Mouse (Mus musculus) G1E (cell line): ENCODE measurements around the gene Vkorc1.

ENCODE experiments used
- CTCF ChIP-seq: IDR thresholded peaks from 2 replicates; pipeline ENCODE4 v1.5.1; 2012; ENCODE audit warnings: low read depth, low read length, inconsistent platforms, mixed read lengths
- GATA1 ChIP-seq: IDR thresholded peaks from 2 replicates; pipeline ENCODE4 v1.6.1; 2012; ENCODE audit warnings: borderline replicate concordance, low read length, inconsistent platforms, mixed read lengths
- GATA2 ChIP-seq: IDR thresholded peaks from 2 replicates; pipeline ENCODE4 v1.6.1; 2012; ENCODE audit warnings: low read depth, low read length, inconsistent platforms, borderline replicate concordance
- POLR2AphosphoS5 ChIP-seq: IDR thresholded peaks from 2 replicates; pipeline ENCODE4 v1.6.1; 2012; ENCODE audit warnings: low read depth, low read length, inconsistent platforms; ENCODE audit not compliant: insufficient replicate concordance
- TAL1 ChIP-seq: conservative IDR thresholded peaks from 2 replicates; pipeline ENCODE4 v1.6.1; 2012; ENCODE audit warnings: low read depth, low read length, inconsistent platforms, mixed read lengths

GRCm38 (mm10) chr7:127876041-127876466 lies 19.4 kb downstream of the Vkorc1 start, which contains the start of gene Zfp646:
- TF ChIP-seq CTCF (no peak), GATA1 (no peak), GATA2 (no peak), TAL1 (no peak), POLR2AphosphoS5 (no peak)
